Mouse (Mus musculus) T-helper 1 cell (primary cell): Measurements from ENCODE around the gene 4930474N05Rik.

Experiments
- in situ Hi-C: fragments of 300-600 bp; cut with MboI, MseI; formaldehyde crosslinking; loops from one replicate; pipeline ENCODE4 v1.15.1; 2025; ENCODE audit warnings: high pct_unique_total_duplicates

The 4930474N05Rik gene

GRCm38 (mm10) chr14:36094617-36095016, at the start of gene 4930474N05Rik:
Gene 4930474N05Rik (plus strand): TSS chr14:36094917.
- in situ Hi-C loops: no loop called here

- in situ Hi-C loops: no loop called here
Measured at GRCm38 (mm10) chr14:36048746-36049391, 45.8 kb upstream of the 4930474N05Rik start.

- in situ Hi-C loops: no loop called here
Measured at GRCm38 (mm10) chr14:36053281-36053680, 41.4 kb upstream of the 4930474N05Rik start.

GRCm38 (mm10) chr14:36098528-36098927, 3.8 kb downstream of the 4930474N05Rik start:
- in situ Hi-C loops: no loop called here

GRCm38 (mm10) chr14:36099647-36100046, 4.9 kb downstream of the 4930474N05Rik start:
- in situ Hi-C loops: no loop called here

- in situ Hi-C loops: no loop called here
Measured at GRCm38 (mm10) chr14:36100731-36101130, 6.0 kb downstream of the 4930474N05Rik start.

- in situ Hi-C loops: no loop called here
Measured at GRCm38 (mm10) chr14:36114481-36114880, 19.8 kb downstream of the 4930474N05Rik start.

GRCm38 (mm10) chr14:36123775-36124335, 29.1 kb downstream of the 4930474N05Rik start:
- in situ Hi-C loops: no loop called here

GRCm38 (mm10) chr14:36135749-36136148, 41.0 kb downstream of the 4930474N05Rik start:
- in situ Hi-C loops: no loop called here

GRCm38 (mm10) chr14:36137696-36138095, 43.0 kb downstream of the 4930474N05Rik start:
- in situ Hi-C loops: no loop called here

- in situ Hi-C loops: no loop called here
Measured at GRCm38 (mm10) chr14:36145261-36145660, 50.5 kb downstream of the 4930474N05Rik start.
